In genomic region chr10:79729357-79729965, GRCm38 (mm10) we compare ENCODE assay signal across 15 mouse cellular contexts. TPM values are rescaled to one million over a fixed set of nuclear protein-coding genes. Genes with fewer than 3 reads are reported as not detected.
A peak's percentile ranks its signal among the peaks of the same experiment; 100 is the strongest.
DNase-seq lines count a peak whose midpoint lies in the region; ATAC-seq and TF ChIP-seq lines count a peak whose summit lies in the region.
"Had no signal": no experiment of that assay in that cellular context is flagged by ENCODE, and none has a peak within 500 bp of the region (broad histone marks: within the 10 kb centered on the region; RNA-seq: fewer than 3 reads in every experiment).

No protein-coding gene starts in this region.

- H3K4me1 ChIP-seq in lung, embryonic 14.5 days (ENCODE audit: insufficient read depth) = no peaks in the 10 kb centered on the region
- H3K4me1 ChIP-seq in hindbrain, embryonic 14.5 days (replicated peaks; ENCODE audit: control insufficient read depth, insufficient read depth, low read length) = no peaks in the 10 kb centered on the region
- H3K4me1 ChIP-seq: midbrain, embryonic 13.5 days; neural tube, embryonic 12.5 days had no signal

- H3K4me2 ChIP-seq in lung, embryonic 14.5 days = no peak overlapping the region
- H3K4me2 ChIP-seq in hindbrain, embryonic 14.5 days (replicated peaks) = no peak overlapping the region
- H3K4me2 ChIP-seq: midbrain, embryonic 13.5 days; neural tube, embryonic 12.5 days had no signal

- H3K9me3 ChIP-seq in lung, embryonic 14.5 days (ENCODE audit: low read depth, low read length) = no peaks in the 10 kb centered on the region
- H3K9me3 ChIP-seq in hindbrain, embryonic 14.5 days (ENCODE audit: control insufficient read depth, low read length) = 0 out of 2 replicates have a peak, but pooled peaks cover 3% of the 10 kb centered on the region
- H3K9me3 ChIP-seq: neural tube, embryonic 12.5 days had no signal

- no peak overlapping the region for H3K27ac ChIP-seq in lung, embryonic 14.5 days (ENCODE audit: low read depth)
- no peak overlapping the region for H3K27ac ChIP-seq in hindbrain, embryonic 14.5 days
- H3K27ac ChIP-seq: midbrain, embryonic 13.5 days; neural tube, embryonic 12.5 days had no signal

- peak; percentile 42 for DNase-seq in gastrocnemius, adult 18-20 months (ENCODE audit: low spot score)
- DNase-seq in gastrocnemius, adult 8-10 months (ENCODE audit: low spot score in 2 of 2) = no peak
- no peak for DNase-seq in lung, embryonic 14.5 days
- no peak for DNase-seq in lung, postnatal 14 days
- DNase-seq in gastrocnemius, postnatal 14 days = peak; percentile 44
- DNase-seq in left cerebral cortex, adult 9 months (ENCODE audit: low spot score in 2 of 2) = peak; percentile 63 to 70
- DNase-seq in urinary bladder, postnatal 4 days (ENCODE audit: low spot score in 2 of 2) = no peak
- no peak for DNase-seq in hindbrain, embryonic 14.5 days (ENCODE audit: low spot score)
- DNase-seq: spleen, adult 18-20 months; thymus, adult 2 months had no signal

- WGBS in lung, embryonic 14.5 days = 74% methylated on average over 13 of the region's 13 CpGs
- WGBS in hindbrain, embryonic 14.5 days = 80% methylated on average over 13 of the region's 13 CpGs

- peaks cover 2% of the 10 kb centered on the region; the same call in 1 of the 2 replicates for H3K36me3 ChIP-seq in lung, embryonic 14.5 days (ENCODE audit: insufficient read depth)
- peaks cover 21% of the 10 kb centered on the region; the same call in 1 of the 2 replicates for H3K36me3 ChIP-seq in hindbrain, embryonic 14.5 days (replicated peaks; ENCODE audit: control insufficient read depth, insufficient read depth)

- ATAC-seq in lung, embryonic 14.5 days (ENCODE audit: insufficient read depth) = 0 out of 2 replicates have a peak, but pooled peaks have one; percentile 20
- ATAC-seq in hindbrain, embryonic 14.5 days (ENCODE audit: low FRiP score) = no peak; the same call in 1 of the 2 replicates
- ATAC-seq: intestine, postnatal 0 days; midbrain, embryonic 13.5 days had no signal

- H3K9ac ChIP-seq in lung, embryonic 14.5 days = no peak overlapping the region
- H3K9ac ChIP-seq in hindbrain, embryonic 14.5 days = no peak overlapping the region
- H3K9ac ChIP-seq: midbrain, embryonic 13.5 days; neural tube, embryonic 12.5 days had no signal

- no peaks in the 10 kb centered on the region for H3K27me3 ChIP-seq in lung, embryonic 14.5 days (ENCODE audit: insufficient read depth, low read length)
- no peaks in the 10 kb centered on the region for H3K27me3 ChIP-seq in hindbrain, embryonic 14.5 days (ENCODE audit: control insufficient read depth, insufficient read depth, low read length)
- H3K27me3 ChIP-seq: midbrain, embryonic 13.5 days; neural tube, embryonic 12.5 days had no signal

- H3K4me3 ChIP-seq in lung, embryonic 14.5 days (ENCODE audit: low read depth, low read length) = no peak overlapping the region
- H3K4me3 ChIP-seq in hindbrain, embryonic 14.5 days (replicated peaks; ENCODE audit: low read length) = no peak overlapping the region
- H3K4me3 ChIP-seq: midbrain, embryonic 13.5 days; neural tube, embryonic 12.5 days had no signal

- no peak for TF ChIP-seq CTCF in lung, embryonic 14.5 days (IDR thresholded peaks at IDR 0.05; ENCODE audit: low read depth)

- intact Hi-C loops in gastrocnemius, postnatal 14 days (cut with DNase I; ENCODE audit: low total_unique reads) = no loop called here

RNA-seq across cellular contexts. Expression of gene Hcn2, which starts 13.0 kb away (rescaled TPM):
- under 1 TPM; 0.47 to 0.66 TPM for total RNA-seq in gastrocnemius, adult 18-20 months (2021)
- under 1 TPM; 0.39 to 0.86 (median 0.73) TPM for total RNA-seq in gastrocnemius, adult 8-10 months (2022)
- 0.14 TPM in 1 of 2 replicates, not detected in the other for polyA plus RNA-seq in lung, embryonic 14.5 days (2014; fragmentation: Nextera tagmentation; extraction: Ambion mirVana)
- total RNA-seq in gastrocnemius, postnatal 14 days (2021) = under 1 TPM; 0.42 to 0.78 TPM
- polyA plus RNA-seq in hindbrain, embryonic 14.5 days (2014; fragmentation: Nextera tagmentation; extraction: Ambion mirVana) = 2.9 and 4.3 TPM in 2 replicates
- polyA plus RNA-seq: liver, embryonic 16.5 days had no signal

RNA-seq across cellular contexts. Expression of gene Polrmt, which starts 16.9 kb away (rescaled TPM):
- 10 to 100 TPM; 31.9 to 36.7 TPM for total RNA-seq in gastrocnemius, adult 18-20 months (2021)
- 10 to 100 TPM; 34.1 to 47.2 (median 38.3) TPM for total RNA-seq in gastrocnemius, adult 8-10 months (2022)
- 44.2 and 44.6 TPM in 2 replicates for polyA plus RNA-seq in lung, embryonic 14.5 days (2014; fragmentation: Nextera tagmentation; extraction: Ambion mirVana)
- total RNA-seq in gastrocnemius, postnatal 14 days (2021) = 10 to 100 TPM; 21.5 to 21.6 TPM
- 32.8 and 36.5 TPM in 2 replicates for polyA plus RNA-seq in hindbrain, embryonic 14.5 days (2014; fragmentation: Nextera tagmentation; extraction: Ambion mirVana)

RNA-seq across cellular contexts. Expression of gene Bsg, which starts 25.2 kb away (rescaled TPM):
- 100 to 1,000 TPM; 540 to 773 TPM for total RNA-seq in gastrocnemius, adult 18-20 months (2021)
- 100 to 1,000 TPM; 524 to 920 (median 651) TPM for total RNA-seq in gastrocnemius, adult 8-10 months (2022)
- polyA plus RNA-seq in lung, embryonic 14.5 days (2014; fragmentation: Nextera tagmentation; extraction: Ambion mirVana) = 842 and 871 TPM in 2 replicates
- total RNA-seq in gastrocnemius, postnatal 14 days (2021) = 100 to 1,000 TPM; 496 to 497 TPM
- polyA plus RNA-seq in hindbrain, embryonic 14.5 days (2014; fragmentation: Nextera tagmentation; extraction: Ambion mirVana) = 930 and 976 TPM in 2 replicates

RNA-seq across cellular contexts. Expression of gene Fgf22, which starts 25.4 kb away (rescaled TPM):
- total RNA-seq in gastrocnemius, adult 18-20 months (2021) = not detected
- total RNA-seq in gastrocnemius, adult 8-10 months (2022) = not detected
- polyA plus RNA-seq in lung, embryonic 14.5 days (2014; fragmentation: Nextera tagmentation; extraction: Ambion mirVana) = 0.30 and 0.41 TPM in 2 replicates
- not detected for total RNA-seq in gastrocnemius, postnatal 14 days (2021)
- 1.4 and 1.6 TPM in 2 replicates for polyA plus RNA-seq in hindbrain, embryonic 14.5 days (2014; fragmentation: Nextera tagmentation; extraction: Ambion mirVana)
- polyA plus RNA-seq: gonadal fat pad, adult 2 months; intestine, postnatal 0 days; liver, embryonic 16.5 days; thymus, adult 2 months had no signal

RNA-seq across cellular contexts. Expression of gene Rnf126, which starts 37.3 kb away (rescaled TPM):
- total RNA-seq in gastrocnemius, adult 18-20 months (2021) = 10 to 100 TPM; 49.5 to 54.5 TPM
- total RNA-seq in gastrocnemius, adult 8-10 months (2022) = 10 to 100 TPM; 51.9 to 80.5 (median 53.3) TPM
- 107 and 123 TPM in 2 replicates for polyA plus RNA-seq in lung, embryonic 14.5 days (2014; fragmentation: Nextera tagmentation; extraction: Ambion mirVana)
- 10 to 100 TPM; 25.9 to 30.6 TPM for total RNA-seq in gastrocnemius, postnatal 14 days (2021)
- 92.8 and 96.7 TPM in 2 replicates for polyA plus RNA-seq in hindbrain, embryonic 14.5 days (2014; fragmentation: Nextera tagmentation; extraction: Ambion mirVana)

Comparison
In these comparisons a context has a peak if more than half of its experiments do, and no peak if none do; other contexts are left out.
1. DNase-seq: peak in gastrocnemius, adult 18-20 months (single experiment), gastrocnemius, postnatal 14 days (single experiment) and left cerebral cortex, adult 9 months (2 of 2); none in gastrocnemius, adult 8-10 months (0 of 2), lung, embryonic 14.5 days (single experiment), lung, postnatal 14 days (single experiment), urinary bladder, postnatal 4 days (0 of 2) and hindbrain, embryonic 14.5 days (single experiment).